Mouse (Mus musculus): ENCODE results near the gene Inf2.

The Inf2 gene

DNA sequence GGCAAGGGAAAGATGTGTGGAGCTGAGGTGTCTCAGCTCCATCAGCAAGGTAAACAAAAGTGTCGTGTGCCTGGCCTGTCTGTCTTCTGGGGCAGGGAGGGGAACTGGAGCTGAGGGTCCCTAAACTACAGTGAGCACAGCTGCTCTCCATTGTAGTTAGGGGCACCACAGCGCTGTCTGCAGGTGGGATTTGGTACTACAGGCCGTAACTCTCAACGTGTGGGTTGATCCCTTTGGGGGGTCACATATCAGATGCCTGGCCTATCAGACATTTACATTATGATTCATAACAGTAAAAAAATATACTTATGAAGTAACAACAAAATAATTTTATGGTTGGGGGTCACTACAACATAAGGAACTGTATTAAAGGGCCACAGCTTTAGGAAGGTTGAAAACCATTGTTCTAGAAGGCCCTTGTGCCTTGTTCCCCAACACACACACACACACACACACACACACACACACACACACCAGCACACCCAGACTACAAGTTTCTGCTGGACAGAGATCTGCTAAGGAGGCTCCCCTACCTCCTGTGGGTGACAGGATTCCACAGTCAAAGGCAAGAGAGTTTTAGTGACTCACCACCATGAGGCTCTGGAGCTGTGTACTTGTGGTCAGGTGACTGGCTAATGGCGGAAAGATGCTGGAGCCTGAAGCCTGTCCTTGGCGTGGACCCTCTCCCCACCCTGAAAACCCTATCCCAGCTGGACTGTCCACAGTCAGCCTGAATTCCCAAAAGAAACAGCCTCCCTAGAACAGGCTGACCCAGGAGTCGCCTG lies 38.7 kb downstream of the Inf2 start:
- DNase-seq (ENCODE audit: low spot score): no peak

DNA sequence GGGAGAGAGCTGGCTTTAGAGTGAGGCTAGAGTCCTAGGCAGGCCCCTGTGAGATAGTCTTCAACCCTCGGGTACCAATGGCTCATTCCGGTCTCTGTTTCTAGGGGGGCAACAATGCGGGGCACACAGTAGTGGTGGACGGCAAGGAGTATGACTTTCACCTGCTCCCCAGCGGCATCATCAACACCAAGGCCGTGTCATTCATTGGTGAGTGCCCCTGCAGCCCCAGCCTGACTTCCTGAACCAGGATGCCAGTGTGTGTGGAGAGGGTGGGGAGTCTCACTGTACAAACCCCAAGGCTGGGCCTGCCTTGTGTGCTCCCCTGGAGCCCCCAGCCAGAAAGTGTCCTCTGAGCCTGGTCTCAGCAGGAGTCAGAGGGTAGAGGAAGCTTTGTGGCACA lies 39.6 kb downstream of the Inf2 start:
- no peak for DNase-seq (ENCODE audit: low spot score)

DNA sequence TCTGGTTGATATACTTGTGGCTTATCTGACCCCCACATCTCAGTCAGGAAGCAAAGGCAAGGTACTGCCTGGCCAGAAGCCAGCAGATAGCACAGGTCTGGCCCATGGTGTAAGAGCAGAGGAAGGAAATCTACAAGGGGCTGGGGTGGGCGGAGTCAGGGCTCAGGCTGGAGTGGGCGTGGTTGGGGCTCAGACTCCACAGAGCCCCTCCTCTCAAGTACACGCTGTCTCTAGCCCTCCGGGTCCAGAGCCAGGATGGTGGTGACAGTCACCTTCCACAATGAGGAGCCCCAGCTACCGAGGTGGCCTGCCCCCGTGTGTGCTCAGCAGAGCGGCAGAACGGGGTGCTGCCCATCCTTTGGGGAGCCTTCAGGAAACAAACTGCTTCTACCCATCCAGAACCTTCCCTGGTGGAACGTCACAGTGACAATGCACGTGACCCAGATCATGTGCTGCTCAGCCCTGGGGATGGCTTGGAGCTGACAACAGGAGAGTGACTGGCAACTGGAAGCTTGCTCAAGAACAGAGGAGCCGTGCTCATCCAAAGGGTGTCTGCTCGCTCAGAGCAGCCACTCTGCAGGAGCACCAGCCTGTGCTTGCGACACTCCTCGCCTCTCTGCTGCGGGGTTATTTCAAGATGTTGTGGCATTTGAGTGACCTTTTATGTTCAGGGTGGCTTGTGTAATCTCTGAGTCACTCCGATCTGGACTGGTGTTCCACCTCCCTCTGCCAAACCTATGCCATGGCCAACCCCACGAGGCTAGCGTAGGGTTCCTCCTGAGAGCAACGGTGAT lies 40.5 kb downstream of the Inf2 start:
- no peak for DNase-seq (ENCODE audit: low spot score)

DNA sequence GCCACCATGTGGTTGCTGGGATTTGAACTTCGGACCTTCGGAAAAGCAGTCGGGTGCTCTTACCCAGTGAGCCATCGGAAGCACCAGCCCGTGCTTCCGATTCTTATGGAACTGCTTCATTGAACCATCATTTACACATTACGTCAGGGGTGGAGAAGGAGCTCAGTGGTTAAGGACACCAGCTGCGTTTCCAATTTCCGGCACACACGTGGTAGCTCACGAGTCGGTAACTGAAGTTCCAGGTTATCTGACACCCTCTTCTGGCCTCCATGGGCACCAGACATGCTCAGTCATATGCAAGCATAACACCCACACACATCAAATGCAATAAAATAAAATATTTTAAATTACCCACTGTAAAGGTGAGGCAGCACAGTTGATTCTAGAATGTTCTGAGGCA lies 41.4 kb downstream of the Inf2 start:
- no peak for DNase-seq (ENCODE audit: low spot score)

DNA sequence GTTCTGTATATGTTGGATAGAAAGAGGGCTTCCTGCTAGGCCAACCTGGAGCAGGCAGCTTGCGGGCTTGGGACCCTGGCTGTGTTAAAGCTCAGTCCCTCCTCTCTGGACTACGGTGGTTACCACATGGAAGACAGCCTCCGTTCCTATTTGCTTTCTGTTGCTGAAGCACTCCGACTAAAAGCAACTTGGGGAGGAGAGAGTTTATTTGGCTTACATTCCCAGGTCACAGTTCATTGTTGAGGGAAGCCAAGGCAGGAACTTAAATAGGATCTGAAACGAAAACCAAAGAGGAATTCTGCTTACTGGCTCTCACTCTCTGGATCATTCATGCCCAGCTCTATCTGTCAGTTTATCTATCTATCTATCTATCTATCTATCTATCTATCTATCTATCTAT lies 42.2 kb downstream of the Inf2 start:
- no peak for DNase-seq (ENCODE audit: low spot score)

DNA sequence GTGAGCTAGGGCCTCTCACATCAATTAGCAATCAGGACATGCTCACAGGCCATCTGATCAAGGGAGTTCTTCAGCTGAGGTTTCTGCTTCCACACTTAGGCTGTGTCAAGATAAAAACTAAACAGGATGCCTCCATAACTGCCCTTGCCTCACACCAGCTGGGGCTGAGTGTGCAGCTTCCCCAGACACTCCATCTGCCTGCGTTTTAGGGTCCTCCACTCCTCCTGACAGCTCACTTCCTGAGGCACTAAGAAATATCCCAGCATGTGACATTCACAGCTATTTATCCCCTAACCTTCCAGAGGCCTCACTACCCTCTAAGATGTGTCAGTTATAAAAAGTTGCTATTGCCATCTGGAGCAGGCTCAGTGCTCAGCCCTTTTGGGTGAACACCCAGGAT lies 42.9 kb downstream of the Inf2 start:
- DNase-seq (ENCODE audit: low spot score): no peak

DNA sequence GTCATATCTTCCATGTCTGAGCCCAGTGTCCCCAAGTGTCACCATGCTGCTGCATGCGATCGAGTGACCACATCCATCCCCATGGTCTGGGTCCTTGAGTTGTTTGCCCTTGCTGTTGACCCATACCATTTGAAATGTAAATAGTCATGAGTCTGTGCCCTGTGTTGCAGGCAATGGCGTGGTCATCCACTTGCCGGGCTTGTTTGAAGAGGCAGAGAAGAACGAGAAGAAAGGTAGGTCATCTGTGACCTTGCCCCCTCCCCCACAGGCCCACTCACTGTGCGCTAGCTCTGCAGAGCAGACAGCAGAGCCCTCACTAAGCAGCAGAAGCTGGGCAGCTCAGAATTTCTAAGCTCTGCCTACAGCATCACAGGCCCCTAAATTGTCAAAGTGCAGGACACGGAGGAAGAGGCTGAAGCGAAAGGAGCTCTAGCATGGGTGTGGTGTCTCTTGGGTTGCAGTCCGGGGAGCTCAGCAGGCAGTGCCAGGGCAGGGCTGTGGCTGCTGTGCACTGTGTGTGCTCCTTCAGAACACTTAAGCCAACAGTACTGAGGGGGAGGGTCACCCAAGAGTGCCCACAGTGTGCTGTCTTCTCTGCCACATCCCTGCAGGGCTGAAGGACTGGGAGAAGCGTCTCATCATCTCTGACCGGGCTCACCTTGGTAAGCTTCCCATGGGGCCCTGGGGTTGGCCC lies 43.6 kb downstream of the Inf2 start:
- no peak for DNase-seq (ENCODE audit: low spot score)

DNA sequence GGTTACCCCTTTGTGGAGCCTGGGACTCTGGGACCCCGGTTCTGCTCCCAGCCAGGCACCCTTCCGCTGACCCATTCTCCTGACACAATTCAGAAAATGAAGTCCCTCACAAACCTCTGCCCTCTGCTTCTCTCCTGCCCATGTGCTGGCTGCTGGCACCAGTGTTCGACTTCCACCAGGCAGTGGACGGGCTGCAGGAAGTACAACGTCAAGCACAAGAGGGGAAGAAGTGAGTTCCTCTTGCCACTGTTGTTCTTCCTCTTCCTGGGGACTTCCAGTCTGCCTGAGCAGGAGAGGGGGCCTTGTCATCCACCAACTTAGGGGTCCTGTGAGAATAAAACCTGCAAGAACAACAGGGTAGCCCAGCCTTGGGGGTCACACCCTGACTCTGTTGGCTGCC lies 44.3 kb downstream of the Inf2 start:
- no peak for DNase-seq (ENCODE audit: low spot score)

DNA sequence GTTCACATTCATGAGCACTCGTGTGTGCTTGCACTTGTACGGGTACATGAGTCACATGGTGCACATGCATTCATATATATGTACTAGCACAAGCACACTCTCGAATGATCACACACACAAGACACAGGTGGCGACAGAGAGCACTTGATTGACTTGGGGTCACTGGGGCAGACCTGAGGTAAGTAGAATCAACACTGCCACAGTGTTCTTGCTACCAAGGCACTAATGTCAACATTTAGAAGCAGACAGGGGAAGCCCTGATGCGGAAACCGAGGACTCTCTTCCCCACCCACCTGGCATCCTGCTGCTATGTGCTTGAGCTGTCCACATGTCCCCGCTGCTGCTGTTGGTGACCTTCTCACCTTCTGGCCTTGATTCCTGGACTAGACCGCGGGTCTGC lies 45.1 kb downstream of the Inf2 start:
- no peak for DNase-seq (ENCODE audit: low spot score)

DNA sequence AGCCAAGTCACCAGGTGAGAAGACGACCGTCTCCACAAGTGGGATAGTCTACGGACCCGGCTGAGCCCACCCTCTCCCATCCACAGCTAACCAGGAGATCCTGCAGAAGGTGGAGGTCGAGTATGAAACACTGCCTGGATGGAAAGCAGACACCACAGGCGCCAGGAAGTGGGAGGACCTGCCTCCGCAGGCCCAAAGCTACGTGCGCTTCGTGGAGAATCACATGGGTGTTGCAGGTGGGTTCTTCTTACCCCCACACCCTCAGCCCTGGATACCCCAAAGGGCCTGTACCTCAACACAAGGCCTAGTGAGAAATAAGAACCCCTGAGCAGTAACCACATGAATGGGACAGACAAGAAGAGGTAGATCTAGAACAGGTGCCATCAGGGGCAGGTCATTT lies 50.9 kb downstream of the Inf2 start:
- DNase-seq (ENCODE audit: low spot score): no peak

DNA sequence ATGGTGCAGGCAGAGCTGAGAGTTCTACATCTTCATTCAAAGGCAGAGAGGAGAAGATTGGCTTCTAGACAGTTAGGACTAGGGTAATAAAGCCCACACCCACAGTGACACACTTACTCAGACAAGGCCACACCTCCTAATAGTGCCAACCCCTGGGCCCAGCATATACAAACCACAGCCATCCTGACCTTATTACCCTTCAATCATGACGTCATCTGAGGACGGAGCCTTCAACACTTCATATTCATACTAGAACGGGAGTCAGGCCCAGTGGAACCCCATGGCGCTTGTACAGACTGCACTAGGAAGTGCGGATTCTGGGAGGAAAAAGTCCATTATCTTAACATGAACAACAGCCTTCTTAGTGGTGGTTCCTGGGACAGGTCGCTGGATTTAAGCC lies 54.5 kb downstream of the Inf2 start:
- no peak for DNase-seq (ENCODE audit: low spot score)

DNA sequence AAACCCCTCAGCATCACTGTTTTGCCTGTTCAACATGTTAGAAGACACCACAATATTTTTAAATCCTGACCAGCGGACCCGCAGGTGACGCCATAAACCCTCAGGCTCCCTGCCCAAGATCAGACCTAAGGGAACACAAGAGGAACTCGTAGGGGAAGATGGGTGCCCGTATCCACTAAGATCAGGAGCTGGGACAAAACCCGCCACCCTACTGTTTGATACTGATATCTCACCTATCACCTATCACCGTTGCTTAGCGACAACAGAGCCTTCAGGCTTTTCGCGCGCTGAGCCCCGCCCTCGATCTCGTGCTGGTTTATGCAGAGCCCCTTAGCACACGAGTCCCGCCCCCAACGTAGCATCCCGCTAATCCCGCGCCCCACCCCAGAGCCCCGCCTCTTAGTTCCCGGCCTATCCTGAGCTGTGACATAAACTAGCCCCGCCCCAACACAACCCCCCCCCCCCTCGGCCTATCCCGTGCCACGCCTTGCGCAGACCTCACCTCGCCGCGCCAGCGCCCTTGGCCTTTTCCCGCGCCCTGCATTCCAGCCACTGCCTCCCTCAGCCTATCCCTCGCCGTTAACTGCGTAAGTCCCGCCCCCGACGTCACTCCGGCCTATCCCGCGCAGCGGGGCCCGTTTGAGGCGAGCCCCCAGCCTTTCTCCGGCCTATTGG lies 55.7 kb downstream of the Inf2 start, which contains the start of gene Siva1:
Siva1 (plus strand) TSS at position 500 of the 675 bp plus-strand sequence.
- peak; percentile 99 for DNase-seq (ENCODE audit: low spot score)

DNA sequence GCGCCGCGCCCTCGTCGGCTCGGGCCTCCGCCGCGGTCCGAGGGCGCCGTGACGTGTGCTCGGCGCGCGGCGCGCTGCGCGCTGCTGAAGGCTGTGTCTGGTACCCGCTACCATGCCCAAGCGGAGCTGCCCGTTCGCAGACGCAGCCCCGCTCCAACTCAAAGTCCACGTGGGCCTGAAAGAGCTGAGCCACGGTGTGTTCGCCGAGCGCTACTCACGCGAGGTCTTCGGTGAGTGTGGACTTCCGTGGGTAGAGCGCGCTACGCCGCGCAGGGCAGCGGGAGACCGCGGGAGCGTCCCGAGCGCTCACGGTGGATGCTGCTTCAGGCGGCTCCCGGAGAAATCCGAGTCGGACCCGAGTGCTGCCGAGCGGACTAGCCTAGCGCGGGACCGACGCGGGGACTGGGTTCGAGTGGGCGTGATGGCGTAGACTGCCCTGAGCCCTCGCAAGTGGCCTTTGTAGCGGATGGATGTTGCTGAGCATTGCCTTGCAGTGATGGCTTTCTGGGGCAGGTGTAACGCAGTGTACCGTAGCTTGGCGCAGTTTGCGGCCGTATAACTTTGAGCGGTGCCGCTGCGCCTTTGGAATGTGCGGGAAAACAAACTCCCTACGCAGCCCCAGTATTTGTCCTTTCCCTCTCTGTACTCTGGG lies 56.4 kb downstream of the Inf2 start:
- DNase-seq (ENCODE audit: low spot score): no peak

DNA sequence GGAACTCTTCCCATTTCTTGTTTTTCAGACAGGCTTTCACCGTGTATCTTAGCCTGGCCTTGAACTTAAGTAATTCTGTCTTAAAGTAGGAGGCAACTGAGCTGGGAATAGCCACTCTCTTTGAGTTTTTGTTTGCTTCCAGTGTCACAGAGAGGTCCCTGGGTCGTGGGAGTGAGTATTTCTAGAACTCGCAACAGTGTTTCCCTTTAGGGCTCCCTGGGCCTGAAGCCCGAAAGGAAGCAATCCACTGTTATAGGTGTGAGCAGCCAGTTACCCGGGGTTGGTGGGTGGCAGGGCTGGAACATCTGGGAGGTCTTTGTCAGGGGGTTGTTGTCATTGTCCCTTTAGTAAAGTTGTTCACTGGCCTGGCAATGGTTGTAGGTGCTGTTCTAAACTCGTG lies 57.6 kb downstream of the Inf2 start:
- no peak for DNase-seq (ENCODE audit: low spot score)

DNA sequence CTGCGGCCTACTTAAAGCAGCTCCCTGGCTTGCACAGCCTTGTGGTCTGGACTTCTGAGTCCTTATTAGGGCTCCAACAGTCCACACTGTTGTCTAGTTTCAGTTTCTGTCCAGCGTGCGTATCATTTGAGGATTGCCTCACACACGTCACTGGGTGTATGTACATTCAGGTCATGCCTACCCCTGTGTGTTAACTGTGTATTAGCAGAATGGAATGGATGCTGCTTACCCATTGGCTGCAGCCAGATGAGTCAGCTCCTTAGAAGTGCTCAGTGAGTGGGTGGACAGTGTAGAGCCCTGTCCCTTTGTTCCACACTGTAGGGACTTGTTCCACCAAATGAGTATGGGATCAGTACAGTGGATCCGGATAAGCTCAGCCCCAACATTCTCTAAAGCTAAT lies 59.5 kb downstream of the Inf2 start:
- no peak for DNase-seq (ENCODE audit: low spot score)

DNA sequence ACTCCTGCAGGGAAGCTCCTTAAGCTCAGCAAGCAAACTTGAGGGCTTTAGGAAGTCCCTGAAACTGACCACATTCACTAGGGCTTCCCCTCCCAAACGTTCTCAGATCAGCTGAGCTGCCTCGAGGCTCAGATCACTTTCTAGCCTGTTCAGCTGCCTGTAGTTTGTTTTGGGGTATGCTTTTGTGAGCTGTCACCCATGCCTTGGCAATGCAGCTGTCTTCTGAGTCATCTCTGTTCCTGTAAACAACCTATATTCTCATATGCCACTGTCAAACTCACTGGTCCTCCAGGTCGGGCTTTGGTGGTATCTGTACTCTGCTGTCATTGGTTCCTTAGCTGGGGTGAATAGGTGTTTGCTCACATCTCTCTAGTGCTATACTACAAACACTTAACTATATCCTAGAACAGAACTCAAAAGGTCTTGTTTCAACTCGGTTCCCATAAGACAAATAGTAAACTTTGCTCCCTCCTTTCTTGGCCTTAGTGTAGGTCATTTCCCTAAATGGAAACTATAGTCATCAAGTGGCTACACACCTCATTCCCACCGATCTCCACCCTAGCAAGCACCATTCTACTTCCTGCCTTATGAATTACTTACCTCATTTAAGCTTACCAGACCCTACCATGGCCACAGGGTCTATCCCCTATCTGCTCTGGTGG lies 63.3 kb downstream of the Inf2 start:
- DNase-seq (ENCODE audit: low spot score): no peak

DNA sequence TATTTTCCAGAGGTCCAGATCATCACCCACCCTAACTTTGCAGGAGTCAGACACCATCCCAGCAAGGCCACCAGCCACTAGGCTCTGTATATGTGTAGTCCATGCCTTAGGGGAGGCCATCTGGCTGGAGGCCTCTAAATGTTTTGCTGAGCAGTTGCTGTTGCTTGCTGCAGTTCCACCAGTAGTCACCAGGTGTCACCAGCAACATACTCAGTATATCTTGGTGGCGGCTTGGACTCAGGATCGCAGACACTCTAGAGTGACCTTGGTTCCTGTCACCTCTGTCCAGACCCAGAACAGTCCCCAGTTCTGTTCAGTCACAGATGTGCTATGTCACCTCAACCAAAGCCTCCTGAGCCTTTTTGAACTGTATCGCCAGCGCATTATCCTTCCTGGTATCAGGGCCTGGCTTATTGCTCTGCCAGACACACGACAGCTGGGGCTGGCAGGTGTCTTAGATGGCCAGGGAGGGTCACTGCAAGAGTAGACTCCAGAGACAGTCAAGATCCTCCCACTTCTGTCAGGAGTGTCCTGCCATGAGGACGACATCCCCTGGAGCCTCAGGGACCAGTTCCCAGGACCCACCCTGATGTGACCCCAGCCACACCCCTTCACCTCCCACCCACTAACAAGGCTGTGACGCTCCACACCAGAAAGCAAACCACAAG lies 64.7 kb downstream of the Inf2 start:
- peak; percentile 47 for DNase-seq (ENCODE audit: low spot score)

DNA sequence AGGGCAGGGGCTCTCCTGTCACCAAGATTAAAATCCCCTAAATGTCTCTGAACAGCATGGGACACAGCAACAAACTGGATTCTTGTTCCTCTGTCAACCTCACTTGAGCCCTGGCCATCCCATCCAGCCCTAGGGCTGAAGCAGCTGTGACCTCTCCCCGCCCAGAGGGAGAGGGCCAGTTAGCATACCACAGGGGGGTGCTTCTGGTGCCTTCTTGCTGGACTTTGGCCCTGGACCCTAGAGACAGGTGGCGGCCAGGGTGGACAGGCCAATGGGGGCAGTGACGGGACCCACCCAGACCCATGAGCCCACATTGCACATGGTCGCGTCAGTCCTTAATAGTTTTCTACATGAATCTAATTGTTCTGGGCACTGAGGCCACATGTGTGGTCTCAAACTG lies 65.5 kb downstream of the Inf2 start:
- DNase-seq (ENCODE audit: low spot score): no peak

DNA sequence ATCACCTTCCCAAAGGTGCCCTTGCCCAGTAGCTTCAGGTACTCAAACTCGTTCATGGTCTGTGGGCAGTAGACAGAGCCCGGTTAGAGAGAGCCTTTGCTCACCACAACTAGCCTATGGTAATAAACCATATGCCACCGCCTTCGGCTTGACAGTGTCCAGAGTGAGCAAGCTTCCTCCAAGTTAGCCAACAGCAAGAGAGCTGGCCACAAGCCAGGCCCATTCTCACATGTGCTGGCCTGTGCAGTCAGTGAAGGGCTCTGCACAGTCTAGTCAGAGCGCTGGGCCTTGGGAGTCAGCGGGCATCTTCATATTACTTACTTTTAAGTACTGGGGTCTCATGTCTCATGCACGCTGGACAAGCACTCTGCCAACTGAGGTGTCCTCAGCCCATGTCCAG lies 70.0 kb downstream of the Inf2 start:
- no peak for DNase-seq (ENCODE audit: low spot score)

DNA sequence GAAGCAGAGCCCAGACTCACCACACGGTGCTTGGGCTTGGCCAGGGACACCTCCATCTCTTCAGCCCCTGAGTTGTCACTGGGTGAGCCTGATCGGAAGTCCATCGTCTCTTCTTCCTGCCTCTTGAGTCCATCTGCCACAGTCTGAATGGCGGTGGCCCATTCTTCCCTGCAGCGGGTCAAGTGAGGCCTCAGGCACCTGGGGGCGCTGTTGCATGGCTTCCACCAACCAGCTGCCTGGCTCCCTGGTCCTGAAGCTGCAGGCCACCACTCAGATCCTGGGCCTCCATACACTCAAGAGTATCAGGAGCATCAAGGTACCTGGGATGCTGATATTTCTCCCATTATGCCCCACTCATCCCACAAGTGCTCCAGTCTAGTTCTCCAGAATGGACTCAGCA lies 70.5 kb downstream of the Inf2 start:
- DNase-seq (ENCODE audit: low spot score): no peak

All from urinary bladder, postnatal 10 days (tissue).